Mouse (Mus musculus) heart, embryonic 16.5 days (tissue): ENCODE measurements around the gene Sox2. TPM values are rescaled to one million over a fixed set of nuclear protein-coding genes. Genes with fewer than 3 reads are reported as not detected.

Source experiments
- ATAC-seq: fragments of 200-750 bp; cut with Nextera tagmentation; replicated peaks from 2 replicates; pipeline ENCODE4 v1.8.0; 2017; ENCODE audit warnings: moderate number of reproducible peaks; ENCODE audit not compliant: insufficient read depth, low FRiP score; ENCODE audit errors: extremely low read depth
- H3K27ac ChIP-seq: fragments of 300-500 bp; sonication (generic); 2 replicates; pipeline ENCODE4 v1.5.1; 2014; ENCODE audit warnings: mild to moderate bottlenecking, low read length, control low read depth, moderate library complexity
- H3K27me3 ChIP-seq: fragments of 300-500 bp; sonication (generic); 2 replicates; pipeline ENCODE4 v1.6.1; 2014; ENCODE audit warnings: low read length, mixed read lengths; ENCODE audit not compliant: control insufficient read depth, insufficient read depth
- H3K36me3 ChIP-seq: fragments of 300-500 bp; sonication (generic); 2 replicates; pipeline ENCODE4 v1.6.1; 2014; ENCODE audit not compliant: control insufficient read depth, insufficient read depth
- H3K4me1 ChIP-seq: fragments of 300-500 bp; sonication (generic); 2 replicates; pipeline ENCODE4 v1.6.1; 2014; ENCODE audit warnings: low read length, mixed read lengths; ENCODE audit not compliant: control insufficient read depth, insufficient read depth
- H3K4me2 ChIP-seq: fragments of 300-500 bp; sonication (generic); 2 replicates; pipeline ENCODE4 v1.6.1; 2014; ENCODE audit warnings: low read depth, mild to moderate bottlenecking, control low read depth, low read length
- H3K4me3 ChIP-seq: fragments of 300-500 bp; sonication (generic); 2 replicates; pipeline ENCODE4 v1.5.1; 2014; ENCODE audit warnings: mild to moderate bottlenecking, control low read depth, low read length
- H3K9ac ChIP-seq: fragments of 300-500 bp; sonication (generic); 2 replicates; pipeline ENCODE4 v1.6.1; 2014; ENCODE audit warnings: low read length, control low read depth
- H3K9me3 ChIP-seq: fragments of 300-500 bp; sonication (generic); replicated peaks from 2 replicates; pipeline ENCODE4 v1.6.1; 2016; ENCODE audit warnings: low read length; ENCODE audit not compliant: control insufficient read depth
- WGBS: fragments of 180-500 bp; shearing (Covaris S2); extraction: QIAGEN DNeasy Blood & Tissue Kit; methylation state at CpG from one replicate; pipeline ENCODE4 v1.1.7; 2014; 5-methylcytosine and 5-hydroxymethylcytosine counted together
- polyA plus RNA-seq: library from polyadenylated mRNA; unstranded; fragments of >200 nt; fragmentation: Nextera tagmentation; extraction: Ambion mirVana; gene quantifications from 2 replicates; pipeline ENCODE4 v1.2.1, GENCODE M21; 2015

The Sox2 gene
- polyA plus RNA-seq, 1 experiment from 2014 or later: 0.09 TPM

DNA sequence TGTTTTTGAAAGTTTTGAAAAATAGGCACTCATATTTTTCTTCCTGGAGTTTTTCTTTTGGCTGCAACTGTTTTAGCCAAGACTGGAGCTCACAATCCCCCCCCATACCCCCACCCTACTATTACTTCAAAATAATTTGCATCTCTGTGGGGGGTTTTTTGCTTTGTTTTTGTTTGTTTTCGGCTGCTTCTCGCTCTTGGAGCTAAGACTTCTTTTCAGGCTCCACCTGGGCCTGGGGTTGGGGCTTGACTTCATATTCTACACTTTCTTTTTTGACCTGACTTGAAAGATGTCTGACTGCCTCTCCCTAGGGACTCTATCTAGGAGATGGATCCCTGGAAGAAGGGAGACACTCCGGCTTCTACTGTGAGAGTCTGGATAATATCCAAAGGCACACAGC, 5.9 kb downstream of the Sox2 start:
- Histone ChIP-seq H3K27ac (no peak overlapping the region), H3K4me1 (peaks cover under 1% of the 10 kb centered on the region; the same call in 1 of the 2 replicates), H3K36me3 (no peaks in the 10 kb centered on the region), H3K4me2 (no peak overlapping the region), H3K9me3 (no peaks in the 10 kb centered on the region), H3K4me3 (no peak overlapping the region), H3K27me3 (peaks cover 86% of the 10 kb centered on the region), H3K9ac (no peak overlapping the region)
- ATAC-seq: no peak
- 9% methylated on average over 3 of the region's 3 CpGs for WGBS

DNA sequence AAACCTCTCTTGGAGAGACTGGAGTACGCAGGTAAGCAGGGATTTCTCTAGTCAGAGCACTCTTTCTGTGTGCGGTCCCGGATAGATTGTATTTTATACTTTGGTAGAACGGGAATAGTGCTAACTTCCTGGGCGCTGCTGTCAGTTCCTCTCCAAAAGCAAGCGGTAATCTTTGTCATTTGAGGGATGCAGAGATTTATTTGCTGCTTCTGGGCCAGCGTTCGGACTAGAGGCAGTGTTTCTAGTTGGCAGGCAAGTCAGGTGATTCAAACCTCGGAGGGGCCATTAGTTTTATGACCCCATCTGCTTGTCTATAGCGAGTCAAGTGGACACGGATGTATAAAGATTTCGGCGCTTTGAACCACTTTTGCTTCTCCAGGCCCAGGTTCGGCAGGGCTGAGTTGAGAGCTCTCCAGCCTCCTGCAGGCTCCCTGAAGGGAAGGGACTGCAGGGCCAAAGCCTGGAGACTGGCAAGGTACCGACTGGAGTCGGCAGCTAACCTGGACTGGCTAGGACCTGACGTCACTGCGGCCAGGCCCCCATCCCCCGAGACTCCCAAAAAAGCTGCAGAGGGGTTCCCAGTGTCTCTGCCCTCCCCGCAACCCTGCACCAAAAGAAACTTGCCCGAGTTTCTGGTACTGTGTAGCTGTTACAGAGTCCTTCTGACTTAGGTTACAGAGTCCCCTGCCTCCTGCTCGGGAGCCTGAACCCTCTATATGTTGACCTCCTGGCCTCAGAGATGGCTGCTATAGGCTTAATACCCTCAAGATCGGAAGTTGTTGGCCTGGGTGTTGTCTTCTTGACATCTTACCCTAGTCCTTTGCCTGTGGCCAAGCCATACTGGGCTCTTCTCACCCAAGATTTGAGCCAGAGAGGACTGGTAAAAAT, 6.9 kb downstream of the Sox2 start:
- Histone ChIP-seq H3K4me2 (no peak overlapping the region), H3K27ac (no peak overlapping the region)
- 6% methylated on average over 23 of the region's 23 CpGs for WGBS

DNA sequence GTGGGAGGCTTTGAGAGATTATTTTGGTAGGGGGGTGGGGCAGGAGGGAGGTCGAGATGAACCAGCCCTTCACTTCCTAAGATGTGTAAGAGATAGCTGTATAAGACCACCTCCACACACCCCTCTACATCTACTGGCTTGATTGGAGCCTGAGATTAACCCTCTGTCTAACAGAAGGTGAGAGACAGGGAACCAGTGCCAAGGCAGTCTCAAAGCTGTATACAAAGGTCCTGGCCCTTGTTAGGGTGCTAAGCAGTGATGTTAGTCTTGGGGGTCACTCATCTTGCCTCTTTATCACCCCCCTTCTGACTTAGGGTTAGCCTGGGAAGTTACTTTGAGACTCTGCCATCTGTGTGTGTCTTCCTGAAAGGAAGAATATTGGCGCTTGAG, 7.5 kb downstream of the Sox2 start:
- no peak for ATAC-seq
- Histone ChIP-seq H3K27me3 (peaks cover 95% of the 10 kb centered on the region), H3K36me3 (no peaks in the 10 kb centered on the region), H3K27ac (no peak overlapping the region), H3K4me2 (no peak overlapping the region), H3K4me3 (no peak overlapping the region), H3K9me3 (no peaks in the 10 kb centered on the region), H3K9ac (no peak overlapping the region), H3K4me1 (no peaks in the 10 kb centered on the region)
- 34% methylated on average over 2 of the region's 2 CpGs for WGBS

More for the DNA sequence above, 6.9 kb downstream of the Sox2 start:
- H3K4me3 ChIP-seq: no peak overlapping the region
- peaks cover 93% of the 10 kb centered on the region for H3K27me3 ChIP-seq
- no peak for ATAC-seq
- H3K9ac ChIP-seq: no peak overlapping the region
- H3K4me1 ChIP-seq: no peaks in the 10 kb centered on the region
- no peaks in the 10 kb centered on the region for H3K36me3 ChIP-seq
- no peaks in the 10 kb centered on the region for H3K9me3 ChIP-seq

DNA sequence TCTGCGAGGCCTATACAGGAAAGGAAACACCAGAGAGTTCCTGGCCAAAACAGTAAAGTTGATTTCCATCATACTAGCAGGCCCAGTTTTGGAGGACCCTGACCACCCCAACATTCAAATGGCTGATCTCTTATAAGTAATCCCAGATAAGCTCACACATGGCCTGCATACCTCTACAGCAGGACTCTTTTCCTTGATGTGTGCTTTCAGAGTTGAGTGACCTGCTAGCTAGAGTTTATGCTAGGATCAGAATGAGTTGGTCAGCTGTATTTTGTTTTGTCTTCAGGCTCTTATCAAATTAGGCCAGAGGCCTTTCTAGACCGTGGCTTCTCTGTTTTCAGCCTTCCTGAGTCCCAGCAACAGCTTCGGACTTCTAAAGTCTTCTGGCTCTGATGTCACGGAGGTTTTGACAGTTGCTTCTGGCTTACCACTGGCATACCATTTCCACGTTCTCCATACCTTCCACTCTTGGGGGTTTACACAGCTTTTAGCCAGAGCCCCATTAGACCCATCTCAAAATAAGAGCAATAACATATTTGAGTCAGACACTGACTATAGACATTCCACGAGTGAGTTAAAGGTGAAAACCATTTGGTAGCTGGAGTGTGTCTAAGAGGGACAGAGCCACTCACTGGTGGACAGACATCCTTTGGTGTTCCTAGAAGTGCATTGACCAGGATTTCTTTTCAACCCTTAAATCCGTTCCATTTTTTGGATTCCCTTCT, 8.2 kb downstream of the Sox2 start:
- H3K4me3 ChIP-seq: no peak overlapping the region
- H3K9me3 ChIP-seq: no peaks in the 10 kb centered on the region
- WGBS: 50% methylated on average over 7 of the region's 7 CpGs
- H3K4me1 ChIP-seq: peaks cover 2% of the 10 kb centered on the region
- H3K4me2 ChIP-seq: no peak overlapping the region
- H3K27ac ChIP-seq: no peak overlapping the region
- H3K36me3 ChIP-seq: no peaks in the 10 kb centered on the region
- no peak overlapping the region for H3K9ac ChIP-seq
- peaks cover 97% of the 10 kb centered on the region for H3K27me3 ChIP-seq
- no peak for ATAC-seq

DNA sequence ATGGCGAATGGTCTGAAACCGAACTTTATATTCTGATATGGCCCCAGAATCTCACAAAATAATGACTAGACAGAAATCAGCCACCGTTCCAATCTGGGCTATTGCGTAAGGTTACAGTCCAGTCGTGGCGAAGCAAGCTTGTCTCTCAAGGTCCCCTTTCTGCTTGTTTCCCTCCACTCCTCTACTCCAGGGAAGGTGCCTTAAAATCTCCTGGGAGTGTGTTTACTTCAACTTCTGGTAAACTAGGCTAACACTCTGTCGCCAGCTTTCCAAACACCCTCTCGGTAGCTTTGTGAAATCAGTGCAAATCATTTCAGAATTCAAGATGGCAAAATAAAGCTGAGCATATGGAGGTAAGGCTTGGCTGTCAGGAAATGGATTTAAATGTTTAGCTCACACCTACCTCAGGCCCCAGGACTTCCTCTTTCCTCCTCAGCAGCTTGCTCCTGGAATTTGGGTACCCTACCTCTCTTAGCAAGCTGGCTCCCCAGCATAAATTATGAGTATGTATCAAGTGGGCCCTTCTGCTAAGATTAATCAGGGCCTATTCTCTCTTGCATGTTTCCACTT, 8.8 kb downstream of the Sox2 start:
- no peaks in the 10 kb centered on the region for H3K36me3 ChIP-seq
- H3K4me2 ChIP-seq: no peak overlapping the region
- no peak overlapping the region for H3K4me3 ChIP-seq
- no peak overlapping the region for H3K27ac ChIP-seq
- no peak for ATAC-seq
- no peak overlapping the region for H3K9ac ChIP-seq
- H3K4me1 ChIP-seq: peaks cover 9% of the 10 kb centered on the region
- 51% methylated on average over 8 of the region's 8 CpGs for WGBS
- peaks cover 97% of the 10 kb centered on the region for H3K27me3 ChIP-seq
- no peaks in the 10 kb centered on the region for H3K9me3 ChIP-seq

DNA sequence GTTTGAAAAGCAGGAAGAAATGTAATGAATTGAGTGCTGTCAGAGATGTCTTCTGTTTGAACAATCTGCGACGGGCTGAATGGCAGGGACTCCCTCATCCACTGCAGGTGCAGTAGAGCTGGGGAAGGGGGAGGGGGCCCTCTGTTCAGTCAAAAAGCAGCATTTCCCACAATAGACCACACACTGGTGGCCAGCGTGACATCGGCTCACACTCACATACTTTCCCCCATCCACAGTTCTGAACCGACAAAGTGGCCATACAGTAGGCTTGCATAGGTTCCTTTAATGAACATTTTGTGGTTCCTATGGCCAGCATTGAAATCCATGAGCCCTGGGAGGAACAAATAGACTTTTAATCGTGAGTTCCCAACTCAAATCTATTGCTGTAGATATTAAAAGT, 9.7 kb downstream of the Sox2 start:
- Histone ChIP-seq H3K36me3 (no peaks in the 10 kb centered on the region), H3K9ac (no peak overlapping the region), H3K9me3 (no peaks in the 10 kb centered on the region), H3K27me3 (peaks cover 98% of the 10 kb centered on the region), H3K27ac (no peak overlapping the region), H3K4me3 (no peak overlapping the region), H3K4me2 (no peak overlapping the region), H3K4me1 (peaks cover 14% of the 10 kb centered on the region)
- WGBS: 10% methylated on average over 6 of the region's 6 CpGs
- no peak for ATAC-seq

DNA sequence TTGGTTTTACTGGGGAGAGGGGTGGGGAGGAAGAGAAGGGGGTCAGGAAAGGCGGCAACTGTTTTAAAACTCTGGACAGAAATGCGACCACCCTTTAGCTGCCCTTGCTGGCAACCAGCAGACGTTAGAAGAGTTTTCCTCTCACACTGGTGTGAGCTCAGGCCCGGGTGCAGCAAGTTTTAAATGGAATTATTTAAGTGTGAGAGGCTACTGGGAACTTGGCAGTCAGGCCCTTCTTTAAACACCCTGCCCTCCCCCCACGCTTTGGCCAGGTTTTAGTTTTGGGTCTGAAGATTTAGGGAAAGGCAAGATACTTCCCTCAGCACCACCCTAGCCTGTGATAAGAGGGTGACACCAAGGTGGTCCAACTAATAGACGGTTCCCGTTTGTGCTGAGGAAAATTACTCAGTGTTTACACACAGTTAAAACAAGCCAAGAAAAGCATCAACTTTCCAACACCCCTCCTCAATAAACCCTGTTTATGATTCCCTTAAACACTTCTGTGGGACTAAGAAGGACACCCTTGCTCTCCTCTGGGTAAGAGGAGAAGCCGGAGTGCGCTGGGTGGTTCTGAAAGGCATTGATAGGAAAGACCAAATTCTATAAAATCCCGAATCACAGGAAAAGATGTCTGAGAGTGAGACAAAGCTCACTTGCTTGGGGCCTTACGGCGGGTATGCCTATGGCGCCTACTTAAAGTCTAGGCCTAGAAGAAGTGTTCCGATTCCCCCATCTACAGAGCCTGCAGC, 10.5 kb downstream of the Sox2 start:
- Histone ChIP-seq H3K36me3 (no peaks in the 10 kb centered on the region), H3K27ac (no peak overlapping the region), H3K27me3 (peaks cover 90% of the 10 kb centered on the region), H3K4me2 (no peak overlapping the region), H3K9me3 (no peaks in the 10 kb centered on the region), H3K4me1 (peaks cover 14% of the 10 kb centered on the region), H3K4me3 (no peak overlapping the region), H3K9ac (no peak overlapping the region)
- 6% methylated on average over 14 of the region's 14 CpGs for WGBS
- ATAC-seq: no peak

DNA sequence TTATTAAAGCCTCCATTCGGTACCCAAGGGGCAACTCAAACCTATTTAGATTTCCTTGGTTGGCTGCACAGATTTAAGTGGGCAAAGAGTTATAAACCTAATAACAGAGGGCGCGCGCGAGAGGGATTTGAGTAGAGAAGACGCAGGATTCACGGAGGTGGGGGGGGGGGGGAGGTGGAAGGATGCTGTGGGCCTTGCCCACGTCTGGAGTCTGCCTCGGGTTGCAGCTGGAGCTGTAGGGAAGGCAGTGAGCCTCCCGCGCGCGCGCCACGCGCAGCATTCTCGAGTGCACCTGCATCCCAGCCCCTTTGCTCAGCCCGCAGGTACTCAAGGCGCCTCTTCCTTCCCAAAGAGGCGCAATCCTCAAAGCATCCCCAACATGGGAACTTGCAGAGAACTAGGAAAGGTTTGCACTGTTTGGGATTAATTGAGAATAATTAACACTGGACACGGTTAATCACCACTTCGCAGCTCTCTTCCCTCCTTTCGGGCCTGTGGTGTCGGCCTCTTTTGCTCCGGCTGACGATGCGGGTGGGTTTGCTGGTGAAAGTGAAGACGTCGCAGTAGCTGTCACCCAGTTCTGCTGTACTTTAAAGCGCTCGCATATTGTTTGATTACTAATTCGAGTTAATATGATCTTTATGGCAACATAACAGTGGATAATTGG, 11.3 kb downstream of the Sox2 start:
- no peak overlapping the region for H3K9ac ChIP-seq
- 2% methylated on average over 32 of the region's 32 CpGs for WGBS
- H3K4me1 ChIP-seq: peaks cover 14% of the 10 kb centered on the region
- no peaks in the 10 kb centered on the region for H3K9me3 ChIP-seq
- H3K36me3 ChIP-seq: no peaks in the 10 kb centered on the region
- H3K4me3 ChIP-seq: no peak overlapping the region
- ATAC-seq: no peak
- H3K27me3 ChIP-seq: peaks cover 90% of the 10 kb centered on the region
- no peak overlapping the region for H3K4me2 ChIP-seq
- H3K27ac ChIP-seq: no peak overlapping the region
